Mouse (Mus musculus) B cell, adult 67 days (primary cell): ENCODE results near the gene Crygb. TPM values are rescaled to one million over a fixed set of nuclear protein-coding genes. Genes with fewer than 3 reads are reported as not detected.

Source experiments
- total RNA-seq, 2 experiments: library from RNA; stranded (reverse); gene quantifications; 4 replicates each; pipeline ENCODE4 v1.2.4; 2023

Crygb gene
- total RNA-seq = not detected

DNA sequence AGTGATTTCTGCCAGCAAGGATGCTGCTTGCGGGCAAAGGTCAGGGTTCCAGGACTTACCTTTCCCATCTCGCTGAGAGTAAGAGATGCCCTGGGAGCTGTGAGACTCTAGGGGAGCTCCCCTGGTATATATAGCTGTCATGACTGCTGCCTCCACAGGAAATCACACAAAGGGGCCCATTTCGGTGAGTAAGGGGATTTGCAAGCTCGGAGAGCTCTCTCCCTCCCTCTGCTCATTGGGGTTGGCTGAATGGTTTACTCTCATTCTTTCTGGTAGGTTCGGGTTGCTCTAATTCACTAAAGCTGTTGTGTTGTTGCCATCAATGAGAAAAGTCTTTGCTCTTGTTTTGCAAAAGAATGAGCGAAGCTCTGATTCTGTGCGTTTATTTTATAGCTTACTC, at the start of gene Crygb:
Gene Crygb, minus strand, starts transcription at position 101 of the 400 bp plus-strand sequence.

DNA sequence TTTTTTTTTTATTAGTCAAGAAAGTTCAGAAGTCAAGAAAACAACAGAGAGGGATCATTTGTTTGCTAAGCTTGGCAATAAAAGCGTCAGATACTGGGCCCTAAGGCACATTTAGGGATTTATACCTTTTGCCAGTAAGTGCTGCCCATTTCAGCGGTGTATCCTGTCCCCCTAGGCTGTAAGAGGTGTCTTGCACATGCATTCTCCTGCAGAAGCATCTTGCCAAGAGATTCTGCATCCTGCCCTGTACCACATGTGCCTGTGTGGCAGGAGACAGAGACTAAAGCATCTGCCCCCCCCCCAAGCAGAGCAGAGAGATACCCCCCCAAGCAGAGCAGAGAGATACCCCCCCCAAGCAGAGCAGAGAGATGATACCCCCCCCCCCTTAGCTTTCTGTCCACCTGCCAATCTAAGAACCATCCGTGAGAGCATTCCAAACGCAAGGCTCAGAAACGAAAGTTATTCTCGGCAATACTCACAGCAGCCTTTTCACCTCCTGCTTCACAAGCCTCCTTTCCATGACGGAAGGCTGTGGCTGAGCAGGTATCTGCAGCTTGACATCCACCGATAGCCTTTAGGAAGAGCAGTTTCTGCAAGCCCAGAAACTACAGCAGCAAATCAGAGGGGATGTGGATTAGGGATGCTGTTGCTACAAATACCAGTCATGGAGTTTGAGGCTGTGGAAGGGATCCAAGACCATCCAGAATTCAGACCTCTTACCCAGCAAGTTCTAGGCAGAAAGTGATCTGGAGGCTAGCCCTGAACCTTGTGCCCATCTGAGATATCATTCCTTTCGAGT, 40.7 kb upstream of the Crygb start, which contains the start of gene D630023F18Rik:
Gene D630023F18Rik, minus strand, starts transcription at position 641 of the 799 bp plus-strand sequence.

GRCm38 (mm10) chr1:65119438-65119837, 37.4 kb upstream of the Crygb start, which contains the start of gene Gm28845:
Gene Gm28845, minus strand, starts transcription at chr1:65119558.

GRCm38 (mm10) chr1:65103273-65103672, 21.2 kb upstream of the Crygb start, which contains the start of gene Cryga:
Gene Cryga, minus strand, starts transcription at chr1:65103373.

DNA sequence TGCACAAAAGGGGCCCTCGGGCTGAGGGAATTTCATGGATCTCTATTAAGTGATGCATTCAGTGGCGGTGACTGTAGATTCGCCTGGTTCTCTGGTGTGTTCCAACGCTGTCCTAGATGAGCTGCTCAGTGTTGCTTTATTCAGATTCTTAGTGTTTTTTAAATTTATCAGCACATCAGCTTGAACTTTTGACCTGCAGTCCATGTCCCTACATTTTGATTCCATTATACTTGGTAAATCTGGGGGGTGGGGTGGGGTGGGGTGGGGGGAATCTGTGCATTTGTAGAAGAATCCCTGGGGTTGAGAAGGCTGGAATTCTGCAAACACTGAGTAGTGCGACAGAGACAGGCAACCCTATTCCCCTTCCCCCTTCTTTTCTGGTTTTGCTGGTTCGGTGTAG, 8.5 kb downstream of the Crygb start, which contains the start of gene Crygc:
Gene Crygc, minus strand, starts transcription at position 101 of the 400 bp plus-strand sequence.

GRCm38 (mm10) chr1:65063352-65063751, 18.7 kb downstream of the Crygb start, which contains the start of gene Crygd:
Gene Crygd, minus strand, starts transcription at chr1:65063452.

DNA sequence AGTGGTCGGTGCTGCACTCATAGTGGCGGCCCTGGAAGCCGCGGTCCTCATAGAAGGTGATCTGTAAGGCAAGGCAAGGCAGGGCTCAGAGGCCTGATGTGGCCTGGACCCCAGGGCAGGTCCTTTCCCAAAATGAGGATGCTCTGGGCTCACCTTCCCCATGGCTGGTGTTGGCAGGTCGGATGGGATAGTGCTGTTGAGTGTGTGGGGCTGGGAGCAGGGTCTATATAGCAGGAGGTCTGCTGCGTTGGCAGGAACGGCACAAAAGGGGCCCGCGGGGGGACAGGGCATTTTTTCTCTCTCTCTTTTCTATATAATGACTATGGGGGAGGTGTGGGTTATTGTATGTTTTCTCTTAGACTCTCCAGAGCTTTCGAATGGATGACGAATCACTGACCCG, 31.1 kb downstream of the Crygb start, which contains the start of gene Cryge:
Gene Cryge, minus strand, starts transcription at position 198 of the 400 bp plus-strand sequence.

GRCm38 (mm10) chr1:65032641-65033040, 49.4 kb downstream of the Crygb start, which contains the start of gene Akr1cl:
Gene Akr1cl, minus strand, starts transcription at chr1:65032759.

Other genes starting within 250 kb of the Crygb start
- 100 to 1,000 TPM in 1 of 2 experiments, 10 to 100 TPM in 1; 96.6 to 102 TPM for gene Plekhm3, start 125.5 kb downstream of the Crygb start, total RNA-seq
- gene Akr1cl, start 49.5 kb downstream of the Crygb start, total RNA-seq = not detected
- not detected for gene Cryge, start 31.1 kb downstream of the Crygb start, total RNA-seq
- not detected for gene Crygd, start 18.8 kb downstream of the Crygb start, total RNA-seq
- gene Crygc, start 8.6 kb downstream of the Crygb start, total RNA-seq = not detected
- not detected for gene Cryga, start 21.1 kb upstream of the Crygb start, total RNA-seq
- gene Gm28845, start 37.3 kb upstream of the Crygb start, total RNA-seq = not detected
- not detected for gene D630023F18Rik, start 40.9 kb upstream of the Crygb start, total RNA-seq
- gene Idh1, start 104.2 kb upstream of the Crygb start, total RNA-seq = 1 to 10 TPM; 6.7 to 7.2 TPM
- 10 to 100 TPM; 60.4 to 66.7 TPM for gene Pikfyve, start 104.4 kb upstream of the Crygb start, total RNA-seq
- gene Pth2r, start 199.8 kb upstream of the Crygb start, total RNA-seq = not detected